Mouse (Mus musculus) MEL (cell line): ENCODE data around the gene Rpl13a. TPM values are rescaled to one million over a fixed set of nuclear protein-coding genes. Genes with fewer than 3 reads are reported as not detected.
A peak's percentile ranks its signal among the peaks of the same experiment; 100 is the strongest.
"Not testable (repeated sequence)": the region's sequence is repeated elsewhere in the genome, so short reads cannot be mapped to it uniquely, and the experiment has no call there.

Experiments used
- DNase-seq: peaks from one replicate; pipeline ENCODE4 v3.0.0; 2011; ENCODE audit warnings: low read depth, low spot score
- H3K27ac ChIP-seq: 2 replicates; pipeline ENCODE4 v1.5.1; 2012; ENCODE audit warnings: low read depth, mild to moderate bottlenecking, control low read depth, low read length, moderate library complexity; ENCODE audit not compliant: control insufficient read depth
- H3K27me3 ChIP-seq, 2 experiments: fragments of 150-350 bp in 1 of 2; sonication (generic) in 1 of 2; 2 replicates each; pipeline ENCODE4 v1.6.1; 2012; ENCODE audit warnings: low read length in 2 of 2, mild to moderate bottlenecking in 2 of 2, improper control_type of control experiment in 1 of 2, moderate library complexity in 1 of 2; ENCODE audit not compliant: insufficient read depth in 2 of 2, control insufficient read depth in 1 of 2
- H3K36me3 ChIP-seq, 2 experiments: 2 replicates each; pipeline ENCODE4 v1.6.1; 2012 to 2014; ENCODE audit warnings: low read length in 2 of 2, improper control_type of control experiment in 1 of 2, inconsistent platforms in 1 of 2, mild to moderate bottlenecking in 1 of 2; ENCODE audit not compliant: insufficient read depth in 2 of 2, control insufficient read depth in 1 of 2
- H3K4me1 ChIP-seq, 2 experiments: fragments of 150-350 bp in 1 of 2; sonication (generic) in 1 of 2; 2 replicates each; pipeline ENCODE4 v1.6.1; 2012; ENCODE audit warnings: low read length in 2 of 2, improper control_type of control experiment in 1 of 2, mild to moderate bottlenecking in 1 of 2; ENCODE audit not compliant: insufficient read depth in 2 of 2, control insufficient read depth in 1 of 2
- H3K4me3 ChIP-seq, 2 experiments: fragments of 150-350 bp in 1 of 2; sonication (generic) in 1 of 2; 2 replicates each; pipeline ENCODE4 v1.5.1; 2012; ENCODE audit warnings: low read depth in 2 of 2, low read length in 2 of 2, mild to moderate bottlenecking in 2 of 2, moderate library complexity in 2 of 2, control low read depth in 1 of 2, improper control_type of control experiment in 1 of 2; ENCODE audit not compliant: control insufficient read depth in 1 of 2, insufficient read depth in 1 of 2
- H3K79me2 ChIP-seq: 2 replicates; pipeline ENCODE4 v1.6.1; 2012; ENCODE audit warnings: mild to moderate bottlenecking, low read length, moderate library complexity; ENCODE audit not compliant: control insufficient read depth, poor library complexity, insufficient read depth
- H3K9ac ChIP-seq: 2 replicates; pipeline ENCODE4 v1.6.1; 2012; ENCODE audit warnings: low read depth, mild to moderate bottlenecking, control low read depth, low read length, moderate library complexity; ENCODE audit not compliant: control insufficient read depth, poor library complexity, severe bottlenecking
- H3K9me3 ChIP-seq: fragments of 150-350 bp; sonication (generic); replicated peaks from 2 replicates; pipeline ENCODE4 v1.6.1; 2012; ENCODE audit warnings: mild to moderate bottlenecking, low read length, improper control_type of control experiment, moderate library complexity; ENCODE audit not compliant: insufficient read depth
- CTCF ChIP-seq, 3 experiments: IDR thresholded peaks in 2 of 3; conservative IDR thresholded peaks in 1 of 3; 2 replicates each; pipeline ENCODE4 v1.5.1; 2011 to 2012; ENCODE audit warnings: low read length in 3 of 3, low read depth in 2 of 3, mild to moderate bottlenecking in 2 of 3, improper control_type of control experiment in 1 of 3, inconsistent platforms in 1 of 3, mixed read lengths in 1 of 3, moderate library complexity in 1 of 3; ENCODE audit not compliant: control insufficient read depth in 1 of 3, insufficient read depth in 1 of 3, poor library complexity in 1 of 3, severe bottlenecking in 1 of 3
- E2F4 ChIP-seq: IDR thresholded peaks from 2 replicates; pipeline ENCODE4 v1.6.1; 2011; ENCODE audit warnings: low read depth, low read length, improper control_type of control experiment, borderline replicate concordance
- ELF1 ChIP-seq: IDR thresholded peaks from 2 replicates; pipeline ENCODE4 v1.6.1; 2014; ENCODE audit warnings: low read depth, mild to moderate bottlenecking, inconsistent platforms, low read length, improper control_type of control experiment, moderate library complexity
- ETS1 ChIP-seq: IDR thresholded peaks from 2 replicates; pipeline ENCODE4 v1.6.1; 2012; ENCODE audit warnings: low read depth, mild to moderate bottlenecking, inconsistent platforms, low read length, improper control_type of control experiment, moderate library complexity
- GABPA ChIP-seq: IDR thresholded peaks from 2 replicates; pipeline ENCODE4 v1.6.1; 2012; ENCODE audit warnings: low read depth, mild to moderate bottlenecking, inconsistent platforms, low read length, improper control_type of control experiment, moderate library complexity
- KAT2A ChIP-seq: conservative IDR thresholded peaks from 2 replicates; pipeline ENCODE4 v1.6.1; 2012; ENCODE audit warnings: low read depth, low read length, improper control_type of control experiment, inconsistent platforms
- MAFK ChIP-seq: IDR thresholded peaks from 2 replicates; pipeline ENCODE4 v1.6.1; 2011; ENCODE audit warnings: low read depth, mild to moderate bottlenecking, low read length, improper control_type of control experiment, borderline replicate concordance
- MYC ChIP-seq: IDR thresholded peaks from 2 replicates; pipeline ENCODE4 v1.6.1; 2011; ENCODE audit warnings: low read depth, mild to moderate bottlenecking, low read length, improper control_type of control experiment, moderate library complexity
- NELFE ChIP-seq: IDR thresholded peaks from 2 replicates; pipeline ENCODE4 v1.6.1; 2011; ENCODE audit warnings: low read depth, low read length, improper control_type of control experiment
- POLR2A ChIP-seq, 2 experiments: IDR thresholded peaks; 2 replicates each; pipeline ENCODE4 v1.6.1; 2011 to 2012; ENCODE audit warnings: low read length in 2 of 2, mild to moderate bottlenecking in 2 of 2, control low read depth in 1 of 2, improper control_type of control experiment in 1 of 2, low read depth in 1 of 2, moderate library complexity in 1 of 2; ENCODE audit not compliant: control insufficient read depth in 1 of 2, insufficient read depth in 1 of 2, poor library complexity in 1 of 2
- SIN3A ChIP-seq: IDR thresholded peaks from 2 replicates; pipeline ENCODE4 v1.6.1; 2012; ENCODE audit warnings: low read length, improper control_type of control experiment, inconsistent platforms
- TAL1 ChIP-seq: IDR thresholded peaks from 2 replicates; pipeline ENCODE4 v1.6.1; 2012; ENCODE audit warnings: mild to moderate bottlenecking, inconsistent platforms, low read length, moderate library complexity, mixed read lengths
- TBP ChIP-seq: IDR thresholded peaks from 2 replicates; pipeline ENCODE4 v1.8.0; 2011; ENCODE audit warnings: low read depth, low read length, improper control_type of control experiment
- USF2 ChIP-seq, 2 experiments: IDR thresholded peaks; 2 replicates each; pipeline ENCODE4 v1.6.1; 2011 to 2012; ENCODE audit warnings: improper control_type of control experiment in 2 of 2, low read length in 2 of 2, borderline replicate concordance in 1 of 2, inconsistent platforms in 1 of 2, low read depth in 1 of 2, mild to moderate bottlenecking in 1 of 2; ENCODE audit not compliant: insufficient read depth in 1 of 2
- ZC3H11A ChIP-seq: IDR thresholded peaks from 2 replicates; pipeline ENCODE4 v1.6.1; 2012; ENCODE audit warnings: low read depth, mild to moderate bottlenecking, inconsistent platforms, low read length, improper control_type of control experiment
- polyA plus RNA-seq, 2 experiments: library from polyadenylated mRNA; stranded (reverse) in 1 of 2; unstranded in 1 of 2; fragments of >175 nt in 1 of 2; fragments of >200 nt in 1 of 2; gene quantifications; 2 replicates each; pipeline versions ENCODE4 v1.2.1 to v1.2.4; 2012; ENCODE audit warnings: low replicate concordance in 2 of 2, low read depth in 1 of 2; ENCODE audit not compliant: insufficient read length in 2 of 2, insufficient read depth in 1 of 2, missing spikeins in 1 of 2
- total RNA-seq: library from RNA; depleted of rRNA; stranded (reverse); fragments of 300-350 nt; gene quantifications from 2 replicates; pipeline ENCODE4 v1.2.3, GENCODE M21; 2012

Rpl13a gene
- total and polyA plus RNA-seq, 3 experiments: 2,091 to 3,727 (median 3,160) TPM

GRCm38 (mm10) chr7:45153052-45153451 is 24.5 kb upstream of the Rpl13a start:
- peak; percentile 31 for DNase-seq
- 0 out of 2 replicates have a peak, but pooled peaks have one; percentile 37 for TF ChIP-seq MYC
- peak; percentile 94 for TF ChIP-seq TBP
- TF ChIP-seq MAFK: peak; percentile 24; the same call in 1 of the 2 replicates
- TF ChIP-seq CTCF (IDR thresholded peaks at IDR 0.05 in 2 of 3, conservative IDR thresholded peaks at IDR 0.05 in 1 of 3; ENCODE audit: control insufficient read depth in 1 of 3, insufficient read depth in 1 of 3, low read depth in 2 of 3, low read length in 3 of 3, poor library complexity in 1 of 3, severe bottlenecking in 1 of 3): 0 out of 6 replicates have a peak, but pooled peaks of 1 of the 3 experiments have one; percentile 3
- H3K4me1 ChIP-seq: peaks cover 4 to 12% of the 10 kb centered on the region in 2 experiments; a peak in 3 of 4 replicates
- H3K36me3 ChIP-seq, H3K27me3 ChIP-seq, H3K9me3 ChIP-seq, H3K27ac ChIP-seq, H3K4me3 ChIP-seq, H3K79me2 ChIP-seq: not testable (repeated sequence)
- H3K9ac ChIP-seq: peak overlapping the region; percentile 99

GRCm38 (mm10) chr7:45151303-45151702 is 22.7 kb upstream of the Rpl13a start:
- no peaks in the 10 kb centered on the region for H3K9me3 ChIP-seq
- no peaks in the 10 kb centered on the region for H3K27me3 ChIP-seq
- H3K36me3 ChIP-seq: peaks cover 0 to 7% of the 10 kb centered on the region in 2 experiments; a peak in 3 of 4 replicates
- no peak overlapping the region for H3K9ac ChIP-seq
- H3K4me1 ChIP-seq: peaks cover 4 to 12% of the 10 kb centered on the region in 2 experiments; a peak in 3 of 4 replicates
- peaks cover 7% of the 10 kb centered on the region; the same call in 1 of the 2 replicates for H3K79me2 ChIP-seq
- no peak for DNase-seq
- no peak overlapping the region for H3K4me3 ChIP-seq
- TF ChIP-seq ZC3H11A (no peak), KAT2A (no peak), USF2 (IDR thresholded peaks at IDR 0.05; ENCODE audit: borderline replicate concordance in 1 of 2, insufficient read depth in 1 of 2, low read depth in 1 of 2, low read length in 2 of 2) (no peak)
- H3K27ac ChIP-seq: no peak overlapping the region

GRCm38 (mm10) chr7:45150321-45150720 is 21.8 kb upstream of the Rpl13a start:
- Histone ChIP-seq H3K4me3 (no peak overlapping the region), H3K27me3 (no peaks in the 10 kb centered on the region), H3K4me1 (peaks cover 2 to 3% of the 10 kb centered on the region in 2 experiments; a peak in 3 of 4 replicates), H3K36me3 (peaks cover 0 to 6% of the 10 kb centered on the region in 2 experiments; a peak in 3 of 4 replicates), H3K79me2 (peaks cover 7% of the 10 kb centered on the region; the same call in 1 of the 2 replicates), H3K9me3 (no peaks in the 10 kb centered on the region), H3K27ac (no peak overlapping the region), H3K9ac (no peak overlapping the region)
- no peak for DNase-seq
- TF ChIP-seq E2F4 (no peak), GABPA (no peak), ETS1 (no peak), SIN3A (no peak), TAL1 (no peak), NELFE (no peak), POLR2A (IDR thresholded peaks at IDR 0.05; ENCODE audit: control insufficient read depth in 1 of 2, insufficient read depth in 1 of 2, low read depth in 1 of 2, low read length in 2 of 2, poor library complexity in 1 of 2) (no peak), ELF1 (no peak)
